Mouse (Mus musculus): ENCODE data around the gene Dgkz.

- no peak for TF ChIP-seq CTCF (IDR thresholded peaks at IDR 0.05; ENCODE audit: borderline replicate concordance, control insufficient read depth, extremely low read depth, insufficient read depth, low read length, poor library complexity)
- TF ChIP-seq POLR2A (IDR thresholded peaks at IDR 0.05; ENCODE audit: control insufficient read depth, extremely low read depth, insufficient read depth, low read length, poor library complexity) = no peak
Measured at GRCm38 (mm10) chr2:91962864-91963401, 12.7 kb downstream of the Dgkz start.
